Mouse (Mus musculus): Measurements from ENCODE around the gene Ralb. TPM values are rescaled to one million over a fixed set of nuclear protein-coding genes. Genes with fewer than 3 reads are reported as not detected.

Ralb gene
- polyA plus RNA-seq, 1 experiment from 2014 or later, result 84.1 TPM

DNA sequence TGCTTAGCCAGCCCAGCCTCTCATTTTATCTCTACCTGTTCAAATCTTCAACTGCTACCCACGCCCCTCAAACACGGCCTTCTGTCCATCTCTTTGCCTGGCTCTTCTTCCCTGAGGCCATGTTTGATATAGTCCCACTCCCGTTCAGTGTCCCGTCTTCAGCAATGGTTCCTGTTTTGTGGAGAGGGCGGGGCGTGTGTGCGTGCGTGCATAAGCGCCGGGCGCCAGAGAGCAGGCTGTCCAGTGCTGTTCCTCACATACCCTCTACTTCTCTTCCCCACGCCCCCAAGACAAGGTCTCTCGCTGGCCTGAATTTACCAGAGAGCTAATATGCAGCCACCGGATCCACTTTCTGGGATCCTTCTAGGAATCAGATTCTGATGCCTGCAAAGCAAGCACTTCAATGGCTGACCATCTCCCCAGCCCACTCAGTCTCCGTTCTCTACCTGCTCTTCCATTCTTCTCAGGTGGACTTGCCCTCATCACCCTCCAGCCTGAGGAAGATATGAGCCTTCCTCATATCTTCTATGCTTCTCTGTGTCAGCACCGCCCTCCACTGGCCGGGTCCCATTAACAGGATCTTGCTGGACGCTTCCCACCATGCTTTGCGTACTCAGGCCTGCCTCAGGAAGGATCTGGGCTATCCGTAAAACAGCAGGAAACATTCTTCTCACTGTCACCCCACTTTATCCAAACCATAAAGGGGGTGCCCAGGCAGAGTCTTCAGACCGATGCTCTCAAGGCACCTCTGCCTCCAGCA lies 60.8 kb downstream of the Ralb start:
- H3K4me3 ChIP-seq (ENCODE audit: low read depth, low read length), result no peak overlapping the region
- no peaks in the 10 kb centered on the region for H3K27me3 ChIP-seq (ENCODE audit: control insufficient read depth, insufficient read depth, low read length)
- no peak overlapping the region for H3K27ac ChIP-seq (ENCODE audit: low read depth, low read length)
- H3K4me1 ChIP-seq (ENCODE audit: control insufficient read depth, insufficient read depth, low read length), result no peaks in the 10 kb centered on the region
- ATAC-seq (ENCODE audit: insufficient read depth, low FRiP score, low TSS enrichment), result no peak
- no peak for DNase-seq (ENCODE audit: low spot score)
- H3K9ac ChIP-seq (ENCODE audit: low read length), result no peak overlapping the region
- WGBS, result 86% methylated on average over 21 of the region's 21 CpGs
- no peaks in the 10 kb centered on the region for H3K9me3 ChIP-seq (ENCODE audit: control insufficient read depth, low read length)
- H3K36me3 ChIP-seq (ENCODE audit: control insufficient read depth, insufficient read depth, low read length), result no peaks in the 10 kb centered on the region
- H3K4me2 ChIP-seq (ENCODE audit: low read depth), result no peak overlapping the region

DNA sequence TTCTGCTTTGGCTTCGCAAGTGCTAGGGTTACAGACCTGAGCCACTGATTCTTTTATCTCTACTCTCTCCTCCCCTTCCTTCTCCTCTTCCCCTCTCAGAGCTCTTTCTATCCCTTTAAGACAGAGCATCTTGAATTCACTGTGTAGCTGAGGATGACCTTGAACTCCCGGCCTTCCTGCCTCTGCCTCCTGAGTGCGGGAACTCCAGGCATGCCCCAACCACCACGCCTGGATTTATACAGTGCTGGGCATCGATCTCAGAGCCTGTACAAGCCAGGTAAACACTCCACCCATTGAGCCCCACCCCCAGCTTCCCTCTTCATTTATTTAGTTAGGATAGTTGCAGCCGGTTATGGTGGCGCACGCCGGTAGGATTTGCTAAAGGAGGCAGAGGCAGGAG lies 61.7 kb downstream of the Ralb start:
- no peak overlapping the region for H3K27ac ChIP-seq (ENCODE audit: low read depth, low read length)
- no peaks in the 10 kb centered on the region for H3K27me3 ChIP-seq (ENCODE audit: control insufficient read depth, insufficient read depth, low read length)
- no peak overlapping the region for H3K9ac ChIP-seq (ENCODE audit: low read length)
- 94% methylated on average over 9 of the region's 9 CpGs for WGBS
- no peak overlapping the region for H3K4me2 ChIP-seq (ENCODE audit: low read depth)
- no peak for ATAC-seq (ENCODE audit: insufficient read depth, low FRiP score, low TSS enrichment)
- H3K4me3 ChIP-seq (ENCODE audit: low read depth, low read length), result no peak overlapping the region
- no peaks in the 10 kb centered on the region for H3K36me3 ChIP-seq (ENCODE audit: control insufficient read depth, insufficient read depth, low read length)
- H3K9me3 ChIP-seq (ENCODE audit: control insufficient read depth, low read length), result no peaks in the 10 kb centered on the region
- DNase-seq (ENCODE audit: low spot score), result no peak
- H3K4me1 ChIP-seq (ENCODE audit: control insufficient read depth, insufficient read depth, low read length), result no peaks in the 10 kb centered on the region

DNA sequence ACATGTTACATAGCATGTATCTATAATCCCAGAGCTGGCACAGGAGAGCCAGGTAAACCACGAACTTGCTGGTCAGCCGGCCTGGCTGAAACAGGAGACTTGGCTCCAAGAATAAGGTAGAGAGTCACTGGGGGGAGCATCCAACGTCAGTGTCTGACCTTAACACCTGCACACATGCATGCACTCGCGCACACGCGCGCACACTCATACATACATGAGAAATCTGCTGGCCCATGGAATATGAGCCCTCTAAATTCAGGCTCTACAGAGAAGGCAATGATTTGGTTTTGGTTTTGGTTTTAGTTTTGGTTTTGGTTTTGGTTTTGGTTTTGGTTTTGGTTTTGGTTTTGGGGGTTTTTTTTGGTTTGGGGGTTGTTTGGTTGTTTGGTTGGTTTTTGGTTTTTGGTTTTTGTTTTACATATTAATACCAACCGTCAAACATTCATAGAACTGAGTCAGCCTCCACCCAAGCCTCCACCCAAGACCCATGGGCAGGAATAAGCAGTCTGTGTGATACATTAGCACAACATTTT lies 66.4 kb downstream of the Ralb start:
- H3K36me3 ChIP-seq (ENCODE audit: control insufficient read depth, insufficient read depth, low read length), result no peaks in the 10 kb centered on the region
- H3K27ac ChIP-seq (ENCODE audit: low read depth, low read length), result no peak overlapping the region
- DNase-seq (ENCODE audit: low spot score) (no peak), ATAC-seq (ENCODE audit: insufficient read depth, low FRiP score, low TSS enrichment) (no peak)
- H3K4me3 ChIP-seq (ENCODE audit: low read depth, low read length), result no peak overlapping the region
- H3K4me2 ChIP-seq (ENCODE audit: low read depth), result no peak overlapping the region
- no peak overlapping the region for H3K9ac ChIP-seq (ENCODE audit: low read length)
- WGBS, result 92% methylated on average over 9 of the region's 9 CpGs
- no peaks in the 10 kb centered on the region for H3K4me1 ChIP-seq (ENCODE audit: control insufficient read depth, insufficient read depth, low read length)
- H3K27me3 ChIP-seq (ENCODE audit: control insufficient read depth, insufficient read depth, low read length), result no peaks in the 10 kb centered on the region
- H3K9me3 ChIP-seq (ENCODE audit: control insufficient read depth, low read length), result no peaks in the 10 kb centered on the region

DNA sequence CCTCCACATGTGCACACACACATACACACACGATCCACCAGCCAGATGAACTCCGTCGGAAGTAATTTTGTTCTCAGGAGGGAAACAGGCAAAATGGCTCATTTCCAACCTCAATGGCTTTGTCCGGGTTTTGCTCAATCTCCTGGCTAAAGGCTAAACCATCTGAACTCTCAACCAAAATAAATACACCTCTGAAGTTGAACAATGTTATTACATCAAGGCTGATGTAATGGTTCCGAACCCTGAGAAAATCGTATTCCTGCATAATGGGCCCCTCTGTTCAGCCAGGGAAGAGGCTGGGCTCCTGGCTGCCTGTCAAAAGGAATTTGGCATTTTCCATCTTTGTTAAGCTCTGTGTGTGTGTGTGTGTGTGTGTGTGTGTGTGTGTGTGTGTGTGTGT lies 67.2 kb downstream of the Ralb start:
- no peaks in the 10 kb centered on the region for H3K9me3 ChIP-seq (ENCODE audit: control insufficient read depth, low read length)
- H3K27me3 ChIP-seq (ENCODE audit: control insufficient read depth, insufficient read depth, low read length), result no peaks in the 10 kb centered on the region
- H3K4me2 ChIP-seq (ENCODE audit: low read depth), result no peak overlapping the region
- H3K36me3 ChIP-seq (ENCODE audit: control insufficient read depth, insufficient read depth, low read length), result no peaks in the 10 kb centered on the region
- DNase-seq (ENCODE audit: low spot score) (no peak), ATAC-seq (ENCODE audit: insufficient read depth, low FRiP score, low TSS enrichment) (no peak)
- 83% methylated on average over 6 of the region's 6 CpGs for WGBS
- H3K4me3 ChIP-seq (ENCODE audit: low read depth, low read length), result no peak overlapping the region
- H3K27ac ChIP-seq (ENCODE audit: low read depth, low read length), result no peak overlapping the region
- H3K9ac ChIP-seq (ENCODE audit: low read length), result no peak overlapping the region
- no peaks in the 10 kb centered on the region for H3K4me1 ChIP-seq (ENCODE audit: control insufficient read depth, insufficient read depth, low read length)

DNA sequence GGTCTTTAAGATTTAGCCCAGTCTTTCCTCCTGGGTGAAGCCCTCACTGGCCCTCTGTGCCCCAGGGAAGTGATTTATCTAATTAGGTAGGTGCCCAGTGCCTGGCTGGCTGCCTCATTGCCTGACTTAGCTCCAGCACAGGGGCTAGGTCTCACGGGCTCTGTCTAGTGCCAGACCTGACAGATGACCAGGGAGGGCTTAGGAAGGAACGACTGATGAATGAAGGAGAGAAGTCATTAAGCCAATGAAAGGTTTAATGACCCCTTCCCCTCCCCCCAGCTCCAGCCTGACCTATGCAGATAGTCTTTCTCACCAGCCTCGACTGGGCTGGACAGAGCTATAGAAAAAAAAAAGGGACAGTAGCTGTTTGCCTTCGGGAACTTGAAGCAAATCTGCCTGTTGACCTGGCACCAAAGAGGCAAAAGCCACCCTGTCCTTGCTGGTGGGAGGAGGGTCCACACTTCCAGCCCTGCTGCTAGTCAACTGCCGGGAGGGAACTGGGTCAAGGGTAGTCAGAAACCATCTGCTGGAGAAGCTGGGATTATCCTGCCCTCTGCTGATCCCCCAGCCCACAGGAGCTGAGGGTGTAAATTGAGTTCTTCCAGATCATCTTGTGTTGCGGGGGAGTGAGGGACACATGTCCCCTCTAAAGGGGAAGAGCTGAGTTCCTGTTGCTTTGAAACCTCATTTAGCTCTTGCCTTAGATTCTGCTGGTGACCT lies 80.3 kb downstream of the Ralb start:
- Histone ChIP-seq H3K4me1 (ENCODE audit: control insufficient read depth, insufficient read depth, low read length) (peaks cover 12% of the 10 kb centered on the region), H3K27me3 (ENCODE audit: control insufficient read depth, insufficient read depth, low read length) (peaks cover 51% of the 10 kb centered on the region), H3K9ac (ENCODE audit: low read length) (no peak overlapping the region), H3K36me3 (ENCODE audit: control insufficient read depth, insufficient read depth, low read length) (no peaks in the 10 kb centered on the region), H3K27ac (ENCODE audit: low read depth, low read length) (no peak overlapping the region), H3K4me3 (ENCODE audit: low read depth, low read length) (no peak overlapping the region), H3K9me3 (ENCODE audit: control insufficient read depth, low read length) (no peaks in the 10 kb centered on the region), H3K4me2 (ENCODE audit: low read depth) (no peak overlapping the region)
- DNase-seq (ENCODE audit: low spot score) (no peak), ATAC-seq (ENCODE audit: insufficient read depth, low FRiP score, low TSS enrichment) (no peak)
- WGBS, result 16% methylated on average over 6 of the region's 6 CpGs

DNA sequence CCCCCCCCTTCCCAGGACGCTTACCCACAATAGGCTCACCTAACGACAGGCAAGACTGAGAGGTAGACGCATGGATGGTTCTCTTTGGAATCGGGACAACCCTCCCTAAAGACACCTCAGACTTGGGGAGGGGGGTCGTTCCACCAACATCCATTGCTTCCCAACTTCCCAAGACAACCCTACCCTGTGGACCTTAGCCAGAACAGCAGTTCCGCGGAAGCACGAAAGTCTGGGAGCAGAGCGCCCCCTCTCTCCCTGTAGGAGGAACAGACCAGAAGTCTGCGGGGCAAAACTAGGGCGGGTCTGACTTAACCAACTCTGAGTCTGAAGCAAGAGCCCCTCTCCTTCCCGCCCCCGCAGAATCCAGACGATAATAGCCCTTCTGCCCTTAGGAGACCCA lies 81.1 kb downstream of the Ralb start:
- Histone ChIP-seq H3K4me1 (ENCODE audit: control insufficient read depth, insufficient read depth, low read length) (peaks cover 13% of the 10 kb centered on the region), H3K4me3 (ENCODE audit: low read depth, low read length) (no peak overlapping the region), H3K27ac (ENCODE audit: low read depth, low read length) (no peak overlapping the region), H3K4me2 (ENCODE audit: low read depth) (no peak overlapping the region), H3K9ac (ENCODE audit: low read length) (no peak overlapping the region), H3K27me3 (ENCODE audit: control insufficient read depth, insufficient read depth, low read length) (peaks cover 59% of the 10 kb centered on the region), H3K9me3 (ENCODE audit: control insufficient read depth, low read length) (no peaks in the 10 kb centered on the region), H3K36me3 (ENCODE audit: control insufficient read depth, insufficient read depth, low read length) (no peaks in the 10 kb centered on the region)
- 4% methylated on average over 13 of the region's 14 CpGs for WGBS
- no peak for ATAC-seq (ENCODE audit: insufficient read depth, low FRiP score, low TSS enrichment)
- DNase-seq (ENCODE audit: low spot score), result peak; percentile 72

DNA sequence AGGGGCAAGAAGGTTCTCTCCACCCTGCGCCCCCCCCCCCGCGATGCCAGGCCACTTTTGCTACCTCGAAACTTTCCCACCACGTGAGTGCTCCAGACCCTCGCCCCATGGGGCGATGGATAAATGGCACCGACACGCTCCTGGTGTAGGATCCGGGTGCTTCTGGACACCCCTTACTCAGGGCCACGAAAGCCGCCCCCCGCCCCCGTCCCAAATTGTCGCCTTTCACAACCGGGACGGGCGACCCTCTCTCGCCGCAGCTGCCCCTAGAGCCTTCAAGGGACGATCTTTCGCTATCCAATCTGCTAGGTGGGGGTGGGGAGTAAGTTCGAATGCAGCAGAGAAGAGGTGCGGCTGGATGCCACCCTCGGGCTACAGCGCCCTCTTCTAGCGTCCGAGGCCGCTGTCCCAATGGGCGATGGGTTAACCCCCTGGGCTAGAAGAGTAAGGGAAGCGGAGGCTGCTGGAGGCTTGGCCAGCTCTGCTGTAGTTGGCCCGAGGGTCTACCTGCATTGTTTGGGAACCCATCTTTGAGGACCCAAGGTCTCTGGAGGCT lies 82.1 kb downstream of the Ralb start:
- peak overlapping the region; percentile 14; the same call in 1 of the 2 replicates for H3K9ac ChIP-seq (ENCODE audit: low read length)
- no peak overlapping the region for H3K27ac ChIP-seq (ENCODE audit: low read depth, low read length)
- no peaks in the 10 kb centered on the region for H3K36me3 ChIP-seq (ENCODE audit: control insufficient read depth, insufficient read depth, low read length)
- peaks cover 68% of the 10 kb centered on the region for H3K27me3 ChIP-seq (ENCODE audit: control insufficient read depth, insufficient read depth, low read length)
- WGBS, result under 1% methylated on average over 29 of the region's 32 CpGs
- no peaks in the 10 kb centered on the region for H3K9me3 ChIP-seq (ENCODE audit: control insufficient read depth, low read length)
- DNase-seq (ENCODE audit: low spot score) (peak; percentile 40), ATAC-seq (ENCODE audit: insufficient read depth, low FRiP score, low TSS enrichment) (0 out of 2 replicates have a peak, but pooled peaks have one; percentile 4)
- peaks cover 13% of the 10 kb centered on the region for H3K4me1 ChIP-seq (ENCODE audit: control insufficient read depth, insufficient read depth, low read length)
- H3K4me3 ChIP-seq (ENCODE audit: low read depth, low read length), result peak overlapping the region; percentile 60
- peak overlapping the region; percentile 98 for H3K4me2 ChIP-seq (ENCODE audit: low read depth)

DNA sequence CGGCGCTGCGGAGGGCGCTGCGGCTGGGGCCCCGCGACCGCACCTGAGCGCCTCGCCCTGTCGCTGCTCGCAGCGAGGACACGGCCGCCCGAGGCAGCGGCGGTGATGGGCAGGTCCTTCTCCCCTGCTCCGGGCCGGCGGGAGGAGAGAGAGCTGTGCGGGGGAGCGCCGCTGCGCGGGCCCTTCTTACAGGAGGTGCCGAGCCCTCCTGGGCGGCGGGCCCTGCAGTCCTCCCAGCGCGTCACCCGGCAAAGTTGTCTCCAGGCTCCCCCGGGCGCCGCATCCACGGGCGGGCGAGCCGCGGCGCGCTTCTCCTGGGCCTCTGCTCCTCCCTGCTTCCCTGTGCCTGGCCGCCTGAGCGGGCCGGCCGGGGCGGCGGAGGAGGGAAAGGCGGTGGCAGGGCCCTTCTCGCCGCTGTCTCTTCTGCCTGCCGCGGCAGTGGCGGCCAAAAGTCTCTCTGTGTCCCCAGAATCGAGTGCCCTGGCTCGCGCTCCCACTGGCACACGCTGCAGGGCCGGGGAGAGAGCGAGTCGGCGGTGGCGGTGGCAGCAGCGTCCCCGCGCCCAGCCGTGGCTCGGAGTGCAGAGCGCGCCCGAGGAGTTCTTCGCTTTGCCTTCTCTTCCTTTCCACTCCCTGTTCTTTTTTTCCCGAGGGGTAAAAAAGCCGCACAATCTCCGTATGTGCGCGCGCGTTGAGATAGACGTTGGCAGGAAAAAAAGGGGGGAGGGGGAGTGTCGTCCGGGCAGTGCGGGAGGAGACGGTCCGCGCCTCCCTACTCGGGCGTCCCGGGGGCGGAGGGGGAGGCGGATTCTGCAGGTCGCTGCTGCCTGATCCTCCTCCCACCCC lies 82.8 kb downstream of the Ralb start, which contains the start of gene Inhbb:
Inhbb (minus strand) TSS at position 673 of the 846 bp plus-strand sequence.
- ATAC-seq (ENCODE audit: insufficient read depth, low FRiP score, low TSS enrichment) (peak; percentile 17; the same call in 1 of the 2 replicates), DNase-seq (ENCODE audit: low spot score) (peak; percentile 56)
- Histone ChIP-seq H3K27ac (ENCODE audit: low read depth, low read length) (no peak within 1 kb of the TSS), H3K9me3 (ENCODE audit: control insufficient read depth, low read length) (no peaks in the 10 kb centered on the region), H3K4me3 (ENCODE audit: low read depth, low read length) (peak within 1 kb of the TSS; percentile 60), H3K9ac (ENCODE audit: low read length) (peak within 1 kb of the TSS; percentile 61), H3K4me2 (ENCODE audit: low read depth) (peak within 1 kb of the TSS; percentile 98), H3K4me1 (ENCODE audit: control insufficient read depth, insufficient read depth, low read length) (peaks cover 13% of the 10 kb centered on the region), H3K27me3 (ENCODE audit: control insufficient read depth, insufficient read depth, low read length) (peaks cover 74% of the 10 kb centered on the region), H3K36me3 (ENCODE audit: control insufficient read depth, insufficient read depth, low read length) (no peaks in the 10 kb centered on the region)
- WGBS, result under 1% methylated on average over 69 of the region's 92 CpGs

Data from neural tube, embryonic 11.5 days (tissue).